Mouse (Mus musculus) spleen, postnatal 14 days (tissue): ENCODE measurements at regions not wholly inside any gene's neighbourhood (a gene's known extent, or its start where the extent isn't known, plus 50 kb on each side); places are given as distances from the start of the nearest gene placed in this dataset.

Experiments
- DNase-seq, 2 experiments: peaks; one replicate each; pipeline ENCODE4 v3.0.0; 2021 to 2022; ENCODE audit warnings: low spot score in 2 of 2

GRCm38 (mm10) chr2:173334856-173335595 lies 58.7 kb upstream of the Pmepa1 start:
- DNase-seq: no peak

- no peak for DNase-seq
Observed at GRCm38 (mm10) chr2:173335859-173336258, 59.5 kb upstream of the Pmepa1 start.

DNA sequence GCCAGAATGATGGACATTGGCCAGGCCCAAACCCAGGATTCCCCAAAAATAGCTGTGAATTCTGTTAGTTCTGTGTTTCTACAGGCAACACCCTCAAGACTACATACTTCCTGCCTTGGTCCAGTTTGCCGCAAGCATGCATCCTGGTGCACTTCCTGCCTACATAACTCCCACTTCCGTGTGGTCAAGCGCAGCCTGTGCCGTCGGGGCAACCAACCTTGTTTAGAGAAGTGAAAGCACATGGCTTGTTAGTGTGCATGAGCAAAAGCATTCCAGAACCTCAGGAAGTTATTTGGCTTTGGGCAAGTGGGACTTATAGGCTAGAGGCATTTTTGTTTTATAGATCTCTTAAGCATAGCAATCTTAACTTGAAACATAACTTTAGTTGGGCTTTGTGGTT lies 61.3 kb upstream of the Pmepa1 start:
- no peak for DNase-seq

DNA sequence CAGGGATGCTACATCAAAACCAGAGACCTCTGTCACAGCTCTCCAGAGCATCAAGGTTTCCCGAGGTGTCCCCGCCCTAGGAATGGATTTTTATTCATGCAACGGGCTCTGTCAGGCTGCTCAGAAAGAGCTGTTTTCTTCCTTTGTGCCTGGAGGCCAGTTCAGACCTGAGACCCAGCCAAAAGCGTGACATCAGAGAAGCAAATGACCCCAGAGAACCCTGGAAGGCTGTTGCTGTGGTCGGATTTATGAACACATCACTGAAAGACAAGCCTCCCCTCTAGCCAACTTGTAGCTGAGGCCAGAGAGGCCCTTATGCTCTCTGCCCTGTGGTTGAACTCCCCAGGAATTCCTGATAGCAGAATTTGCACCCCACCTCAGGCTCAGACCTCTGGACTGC lies 62.3 kb upstream of the Pmepa1 start:
- no peak for DNase-seq

DNA sequence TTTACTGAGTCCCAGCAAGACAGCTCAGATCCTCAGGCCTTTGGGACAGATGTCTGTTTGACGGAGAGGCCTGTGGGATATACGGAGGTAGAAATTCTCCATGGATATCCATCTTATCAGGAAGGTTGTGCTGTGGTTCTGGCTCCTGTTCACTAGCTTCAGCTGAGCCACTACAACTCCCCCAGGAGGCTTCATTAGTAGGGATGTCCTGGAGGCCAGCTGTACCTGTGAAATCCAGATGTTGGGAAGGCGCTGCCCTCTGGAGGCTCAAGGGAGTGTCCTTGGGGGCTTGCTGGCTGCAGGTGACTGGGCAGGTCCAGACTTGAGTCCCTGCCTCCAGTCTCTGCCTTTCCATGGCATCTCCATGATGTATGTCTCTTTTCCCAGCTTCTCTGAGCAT lies 62.9 kb upstream of the Pmepa1 start:
- DNase-seq: no peak

DNA sequence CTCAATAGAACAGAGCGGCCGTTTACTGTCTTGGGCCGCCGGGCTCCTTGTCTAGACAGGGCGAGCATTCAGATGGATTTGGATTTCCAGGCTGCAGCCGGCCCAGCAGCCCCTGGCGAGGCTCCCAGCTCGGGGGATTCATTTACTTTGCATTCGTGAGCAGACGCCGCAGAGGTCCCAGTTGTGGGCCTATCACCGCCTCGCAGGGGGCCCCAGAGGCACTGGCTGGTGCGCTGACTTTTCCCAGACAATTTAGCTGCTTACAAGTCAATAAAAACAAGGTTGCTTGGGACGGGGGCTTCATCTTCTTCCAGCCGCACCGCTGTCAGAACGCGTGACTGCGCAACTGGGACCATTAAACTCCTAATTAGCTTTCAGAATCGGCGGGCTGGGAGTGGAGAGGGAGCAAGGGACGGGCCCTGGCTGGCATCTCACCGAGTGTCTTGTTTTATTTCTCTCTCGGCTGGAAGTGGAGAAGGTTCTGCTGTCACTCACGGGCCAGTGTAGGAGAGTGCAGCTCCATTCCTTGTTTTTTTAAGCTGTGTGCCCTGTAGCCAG lies 63.8 kb upstream of the Pmepa1 start:
- DNase-seq: no peak

GRCm38 (mm10) chr2:173342605-173343260 lies 66.4 kb upstream of the Pmepa1 start:
- no peak for DNase-seq

- no peak for DNase-seq
Observed at GRCm38 (mm10) chr2:173343665-173344064, 67.3 kb upstream of the Pmepa1 start.

DNA sequence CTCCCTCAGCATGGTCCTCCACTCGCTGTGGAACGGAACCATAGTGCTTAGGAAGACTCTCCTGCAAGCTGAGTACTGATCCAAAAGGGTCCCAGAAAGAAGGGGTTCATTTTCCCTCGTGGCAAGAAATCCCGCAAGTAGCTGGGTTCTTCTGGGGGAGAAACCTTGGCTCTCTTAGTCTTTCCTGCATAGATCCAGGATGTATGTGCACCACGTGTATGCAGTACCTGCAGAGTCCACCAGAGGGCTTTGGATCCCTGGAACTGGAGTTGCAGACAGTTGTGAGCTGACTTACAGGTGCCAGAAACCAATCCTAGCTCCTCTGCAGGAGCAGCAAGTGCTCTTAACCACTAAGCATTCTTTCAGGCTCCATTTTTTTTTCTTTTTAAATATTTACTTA lies 67.9 kb upstream of the Pmepa1 start:
- DNase-seq: no peak

DNA sequence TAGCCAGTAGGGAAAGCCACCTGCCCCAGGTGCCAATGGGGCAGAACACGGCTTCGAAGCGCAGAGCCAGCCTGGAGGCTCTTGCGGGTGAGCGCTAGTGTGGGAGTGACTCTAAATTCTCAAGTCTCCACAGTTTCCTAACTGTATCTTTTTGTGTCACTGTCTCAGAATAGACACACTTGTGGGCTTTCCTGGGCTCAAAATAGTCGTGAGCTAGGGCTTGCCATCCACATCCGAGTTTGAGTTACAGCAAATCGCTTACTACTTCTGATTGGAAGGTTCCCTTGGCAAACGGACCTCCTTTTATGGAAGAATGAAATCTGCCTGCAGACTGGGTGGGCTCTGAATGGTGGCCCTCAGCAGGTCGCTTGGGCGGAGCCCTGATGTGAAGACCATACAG lies 71.0 kb upstream of the Pmepa1 start:
- DNase-seq: no peak

DNA sequence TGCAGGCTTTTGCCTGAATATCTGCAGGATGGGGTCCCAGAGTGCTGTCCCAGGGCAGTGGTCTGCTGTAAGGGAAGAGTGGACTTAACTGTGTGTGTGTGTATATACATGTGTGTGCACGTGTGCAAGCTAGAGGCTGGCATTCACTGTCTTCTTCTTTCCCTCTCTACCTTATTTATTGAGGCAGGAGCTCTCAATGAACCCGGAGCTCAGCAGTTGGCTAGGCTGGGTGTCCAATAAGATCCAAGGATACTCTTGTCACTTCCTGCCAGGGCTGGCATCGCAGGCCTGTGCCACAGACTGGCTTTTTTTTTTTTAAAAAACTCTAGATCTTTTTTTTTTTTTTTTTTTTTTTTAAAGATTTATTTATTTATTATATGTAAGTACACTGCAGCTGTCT lies 72.4 kb upstream of the Pmepa1 start:
- no peak for DNase-seq

DNA sequence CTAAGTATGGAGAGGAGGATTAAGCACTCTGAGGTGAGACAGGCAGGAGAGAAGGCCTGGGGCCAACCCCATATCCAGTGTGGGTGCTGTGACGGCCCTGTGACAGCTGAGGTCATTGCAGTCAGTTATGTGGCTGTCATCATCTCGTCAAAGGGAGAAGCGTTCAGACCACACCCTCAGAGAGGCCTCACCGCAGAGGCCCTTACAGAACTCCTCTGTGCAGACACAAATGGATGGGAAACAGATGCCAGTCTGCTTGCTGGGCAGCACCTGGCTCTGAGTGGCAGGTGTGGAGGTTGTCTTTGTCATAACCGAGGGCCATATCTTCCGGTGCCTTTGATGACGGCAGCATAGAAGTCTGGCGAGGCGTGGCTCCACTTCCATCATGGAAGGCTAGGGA lies 73.2 kb upstream of the Pmepa1 start:
- no peak for DNase-seq

- DNase-seq: no peak
Observed at GRCm38 (mm10) chr2:173349910-173350309, 73.6 kb upstream of the Pmepa1 start.

- DNase-seq: no peak
Observed at GRCm38 (mm10) chr2:173350405-173350804, 74.1 kb upstream of the Pmepa1 start.

GRCm38 (mm10) chr2:173350831-173351230 lies 74.5 kb upstream of the Pmepa1 start:
- DNase-seq: no peak

- no peak for DNase-seq
Observed at GRCm38 (mm10) chr2:173351831-173352755, 75.8 kb upstream of the Pmepa1 start.

DNA sequence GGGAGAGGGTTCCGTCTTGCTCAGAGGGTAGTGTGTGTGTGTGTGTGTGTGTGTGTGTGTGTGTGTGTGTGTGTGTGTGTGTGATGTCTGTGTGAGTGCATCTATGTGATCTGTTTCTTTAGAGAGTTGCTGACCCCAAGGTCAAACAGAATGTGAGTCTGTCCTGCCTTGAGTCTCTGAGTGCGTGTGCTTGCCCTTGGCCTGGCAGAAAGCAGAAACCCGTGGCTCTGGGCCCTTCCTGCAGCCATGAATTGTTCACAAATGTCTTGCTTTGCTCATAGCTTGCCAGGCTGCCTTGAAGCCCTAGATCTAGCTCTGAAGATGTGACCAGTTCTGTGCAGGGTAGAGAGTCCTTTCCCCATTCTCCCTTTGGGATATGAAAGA lies 76.4 kb upstream of the Pmepa1 start:
- DNase-seq: no peak

GRCm38 (mm10) chr2:173353435-173354241 lies 77.3 kb upstream of the Pmepa1 start:
- DNase-seq: no peak

DNA sequence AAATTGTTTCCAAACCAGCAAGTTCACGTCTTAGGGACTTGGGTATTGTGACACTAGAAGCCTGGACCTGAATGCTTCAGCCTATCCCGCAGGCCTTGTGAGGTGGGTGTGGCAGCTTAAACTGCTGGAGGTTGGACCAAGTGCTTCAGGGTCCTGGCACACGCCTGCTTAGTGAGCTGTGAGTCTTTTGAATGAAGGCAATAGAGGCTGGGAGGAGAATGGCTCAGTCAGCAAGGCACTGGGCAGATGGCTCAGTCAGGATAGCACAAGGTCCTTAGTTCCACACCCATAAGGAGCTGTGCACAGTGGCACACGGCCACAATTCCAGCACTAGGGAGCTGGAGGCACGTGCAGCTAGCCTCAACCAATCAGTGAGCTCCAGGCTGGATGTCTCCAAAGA lies 80.5 kb upstream of the Pmepa1 start:
- no peak for DNase-seq

DNA sequence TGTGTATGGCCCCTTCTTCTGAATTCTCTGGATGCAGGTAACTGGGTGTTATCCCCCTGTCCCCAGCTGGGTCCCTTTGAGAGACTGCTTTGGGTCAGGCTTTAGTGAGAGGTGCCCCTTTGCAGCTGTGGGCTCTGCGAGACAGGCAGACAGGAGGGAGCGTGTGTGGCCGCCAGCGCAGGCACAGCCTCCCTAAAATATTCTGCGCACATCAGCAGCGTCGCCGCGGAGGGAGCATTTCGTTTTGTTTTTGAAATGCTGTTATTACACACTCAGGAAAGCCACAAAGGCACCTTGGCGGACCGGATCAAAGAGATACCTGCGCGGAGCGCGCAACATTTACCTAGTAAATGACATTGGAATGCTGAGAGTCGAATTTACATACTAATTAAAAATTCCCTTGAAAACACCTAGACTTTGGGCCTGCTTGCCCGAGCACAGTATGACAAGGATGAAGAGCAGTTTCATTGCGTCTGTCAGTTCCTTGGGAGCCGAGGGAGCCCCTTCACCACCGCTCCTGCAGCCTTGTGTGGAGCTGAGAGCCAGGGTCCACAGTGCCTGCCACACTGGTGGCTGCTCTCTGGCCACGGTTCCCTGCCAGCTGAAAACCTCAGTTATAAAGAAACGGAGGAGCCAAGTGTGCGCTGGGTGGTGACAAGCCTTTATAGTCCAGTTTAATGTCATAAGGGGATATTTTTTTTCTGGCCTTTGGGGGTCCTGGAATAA lies 89.3 kb upstream of the Pmepa1 start:
- DNase-seq: no peak

DNA sequence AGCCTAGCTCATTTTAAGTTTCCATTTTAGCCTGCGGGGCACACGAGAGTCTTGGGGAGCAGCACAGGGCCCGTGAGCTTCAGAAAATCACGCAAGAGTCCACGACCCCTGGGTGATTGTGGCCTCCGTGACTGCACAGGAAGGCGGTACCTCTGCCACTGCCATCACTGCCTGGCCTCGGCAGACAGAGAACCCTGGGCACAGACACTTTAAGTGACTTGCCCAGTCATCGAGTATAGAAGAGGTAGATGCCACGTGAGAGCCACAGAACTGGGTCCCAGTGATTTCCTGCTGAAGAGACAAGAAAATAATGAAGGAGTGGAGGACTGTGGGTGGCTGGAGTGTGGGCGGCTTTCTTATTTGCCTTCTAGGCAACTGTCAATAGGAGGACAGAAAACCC lies 90.4 kb upstream of the Pmepa1 start:
- no peak for DNase-seq
